Mouse (Mus musculus) midbrain, embryonic 16.5 days (tissue): ENCODE measurements around the gene Tbc1d22a. TPM values are rescaled to one million over a fixed set of nuclear protein-coding genes. Genes with fewer than 3 reads are reported as not detected.

Experiments used
- ATAC-seq: fragments of 200-750 bp; cut with Nextera tagmentation; 2 replicates; pipeline ENCODE4 v1.8.0; 2017; ENCODE audit warnings: moderate TSS enrichment
- H3K27ac ChIP-seq: fragments of 300-500 bp; sonication (generic); 2 replicates; pipeline ENCODE4 v1.5.1; 2014; ENCODE audit warnings: mild to moderate bottlenecking, low read length, mixed read lengths
- H3K27me3 ChIP-seq: fragments of 300-500 bp; sonication (generic); 2 replicates; pipeline ENCODE4 v1.6.1; 2014; ENCODE audit warnings: low read depth, low read length, mixed read lengths; ENCODE audit not compliant: control insufficient read depth, insufficient read depth
- H3K36me3 ChIP-seq: fragments of 300-500 bp; sonication (generic); 2 replicates; pipeline ENCODE4 v1.6.1; 2014; ENCODE audit warnings: mild to moderate bottlenecking, low read length, moderate library complexity, mixed read lengths; ENCODE audit not compliant: control insufficient read depth, insufficient read depth
- H3K4me1 ChIP-seq: fragments of 300-500 bp; sonication (generic); 2 replicates; pipeline ENCODE4 v1.6.1; 2014; ENCODE audit warnings: mild to moderate bottlenecking, low read length, mixed read lengths; ENCODE audit not compliant: control insufficient read depth, insufficient read depth
- H3K4me2 ChIP-seq: fragments of 300-500 bp; sonication (generic); 2 replicates; pipeline ENCODE4 v1.6.1; 2014; ENCODE audit warnings: mild to moderate bottlenecking, low read length, mixed read lengths
- H3K4me3 ChIP-seq: fragments of 300-500 bp; sonication (generic); 2 replicates; pipeline ENCODE4 v1.5.1; 2014; ENCODE audit warnings: low read depth, mild to moderate bottlenecking, low read length, moderate library complexity, mixed read lengths
- H3K9ac ChIP-seq: fragments of 300-500 bp; sonication (generic); 2 replicates; pipeline ENCODE4 v1.6.1; 2014; ENCODE audit warnings: low read depth, low read length, mixed read lengths
- H3K9me3 ChIP-seq: fragments of 300-500 bp; sonication (generic); replicated peaks from 2 replicates; pipeline ENCODE4 v1.6.1; 2014; ENCODE audit warnings: mild to moderate bottlenecking, low read length, mixed read lengths; ENCODE audit not compliant: control insufficient read depth, poor library complexity, severe bottlenecking
- WGBS: fragments of 180-500 bp; shearing (Covaris S2); extraction: QIAGEN DNeasy Blood & Tissue Kit; methylation state at CpG from one replicate; pipeline ENCODE4 v1.1.7; 2014; 5-methylcytosine and 5-hydroxymethylcytosine counted together
- polyA plus RNA-seq: library from polyadenylated mRNA; unstranded; fragments of >200 nt; fragmentation: Nextera tagmentation; extraction: Ambion mirVana; gene quantifications from 2 replicates; pipeline ENCODE4 v1.2.1, GENCODE M21; 2015

Tbc1d22a gene
- polyA plus RNA-seq, 1 experiment from 2014 or later: 12.8 TPM

DNA sequence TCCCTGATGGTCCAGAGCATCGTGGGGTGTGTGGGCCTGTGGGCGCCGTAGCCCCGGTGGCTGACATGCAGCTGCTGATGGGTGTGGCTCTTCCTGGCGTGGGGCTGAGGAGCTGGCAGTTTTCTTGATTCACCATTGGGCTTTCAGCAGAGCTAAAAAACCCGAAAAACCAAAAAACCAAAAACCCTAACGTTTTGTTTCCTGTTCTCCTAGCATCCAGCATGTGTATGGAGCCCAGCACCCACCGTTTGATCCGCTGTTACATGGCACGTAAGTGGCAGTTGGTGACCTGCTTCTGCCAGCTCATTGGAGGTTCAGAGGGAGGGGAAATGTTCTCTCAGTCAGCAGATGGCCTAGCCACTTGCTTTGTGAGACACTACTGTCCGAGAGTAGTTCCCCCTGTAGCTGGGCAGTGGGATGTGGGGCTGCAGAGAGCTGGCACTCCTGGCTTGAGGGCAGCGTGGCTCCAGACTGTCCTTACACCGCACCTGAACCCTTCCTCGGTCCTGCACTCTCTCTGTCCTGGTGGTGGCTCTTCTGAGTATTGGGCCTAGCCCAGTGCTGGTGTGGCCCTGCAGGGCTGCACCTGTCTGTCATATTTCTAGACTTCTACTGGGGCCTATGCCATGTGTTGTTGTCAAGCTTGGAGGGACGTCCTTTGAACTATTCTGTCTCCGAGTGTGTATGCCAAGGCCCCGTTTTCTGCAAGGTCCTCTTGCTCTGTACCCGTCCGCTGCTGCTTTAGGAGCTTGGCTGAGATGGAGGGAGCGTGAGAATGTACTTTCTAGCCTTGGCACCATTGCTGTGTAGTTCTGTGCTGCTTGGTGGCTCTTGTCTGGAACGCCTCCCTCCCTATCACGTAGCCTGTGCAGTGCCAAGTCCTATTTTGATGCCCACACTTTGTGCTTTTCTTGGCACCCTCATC is 20.5 kb downstream of the Tbc1d22a start:
- H3K4me2 ChIP-seq: no peak overlapping the region
- H3K9ac ChIP-seq: no peak overlapping the region
- H3K4me1 ChIP-seq: peaks cover 6% of the 10 kb centered on the region; the same call in 1 of the 2 replicates
- H3K27ac ChIP-seq: no peak overlapping the region
- no peaks in the 10 kb centered on the region for H3K27me3 ChIP-seq
- no peaks in the 10 kb centered on the region for H3K9me3 ChIP-seq
- WGBS: 85% methylated on average over 22 of the region's 22 CpGs
- peaks cover 3% of the 10 kb centered on the region; the same call in 1 of the 2 replicates for H3K36me3 ChIP-seq
- no peak for ATAC-seq
- no peak overlapping the region for H3K4me3 ChIP-seq

- H3K27me3 ChIP-seq: no peaks in the 10 kb centered on the region
- H3K4me3 ChIP-seq: no peak overlapping the region
- peaks cover 3% of the 10 kb centered on the region; the same call in 1 of the 2 replicates for H3K36me3 ChIP-seq
- no peak overlapping the region for H3K4me2 ChIP-seq
- ATAC-seq: no peak
- H3K4me1 ChIP-seq: peaks cover 6% of the 10 kb centered on the region; the same call in 1 of the 2 replicates
- H3K9ac ChIP-seq: no peak overlapping the region
- no peak overlapping the region for H3K27ac ChIP-seq
- WGBS: 34% methylated on average over 4 of the region's 4 CpGs
- no peaks in the 10 kb centered on the region for H3K9me3 ChIP-seq
These were observed 22.0 kb downstream of the Tbc1d22a start for GRCm38 (mm10) chr15:86236252-86236651.

GRCm38 (mm10) chr15:86238076-86238475 is 23.8 kb downstream of the Tbc1d22a start:
- peaks cover 3% of the 10 kb centered on the region; the same call in 1 of the 2 replicates for H3K36me3 ChIP-seq
- no peak for ATAC-seq
- H3K4me3 ChIP-seq: no peak overlapping the region
- no peak overlapping the region for H3K4me2 ChIP-seq
- WGBS: 88% methylated on average over 3 of the region's 3 CpGs
- no peaks in the 10 kb centered on the region for H3K4me1 ChIP-seq
- H3K27ac ChIP-seq: no peak overlapping the region
- H3K27me3 ChIP-seq: no peaks in the 10 kb centered on the region
- H3K9me3 ChIP-seq: no peaks in the 10 kb centered on the region
- no peak overlapping the region for H3K9ac ChIP-seq

- H3K4me1 ChIP-seq: no peaks in the 10 kb centered on the region
- H3K4me2 ChIP-seq: no peak overlapping the region
- H3K4me3 ChIP-seq: no peak overlapping the region
- no peak for ATAC-seq
- no peaks in the 10 kb centered on the region for H3K9me3 ChIP-seq
- 87% methylated on average over 6 of the region's 6 CpGs for WGBS
- no peak overlapping the region for H3K27ac ChIP-seq
- H3K36me3 ChIP-seq: peaks cover 3% of the 10 kb centered on the region; the same call in 1 of the 2 replicates
- H3K27me3 ChIP-seq: no peaks in the 10 kb centered on the region
- no peak overlapping the region for H3K9ac ChIP-seq
These were observed 24.8 kb downstream of the Tbc1d22a start for GRCm38 (mm10) chr15:86239068-86239467.

DNA sequence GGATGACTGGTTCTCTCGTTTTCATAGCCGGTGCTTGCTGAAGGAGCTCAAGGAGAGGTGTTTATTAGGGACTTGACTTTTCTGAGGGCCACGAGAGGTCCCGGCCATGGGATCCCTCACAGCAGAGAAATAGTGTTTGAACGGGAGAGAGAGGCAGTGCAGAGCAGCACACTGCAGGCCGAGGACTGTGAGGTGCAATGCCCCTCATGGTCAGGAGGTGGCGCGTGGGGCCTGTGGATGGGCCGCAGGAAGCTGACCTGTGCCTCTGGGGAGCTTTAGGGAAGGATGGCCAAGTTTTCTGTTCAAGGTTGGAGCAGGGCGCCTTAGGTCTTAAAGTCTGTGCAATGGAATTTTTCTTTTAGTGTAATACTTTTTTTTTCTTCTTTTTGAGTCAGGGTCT is 25.5 kb downstream of the Tbc1d22a start:
- no peak overlapping the region for H3K9ac ChIP-seq
- 39% methylated on average over 10 of the region's 10 CpGs for WGBS
- H3K27ac ChIP-seq: no peak overlapping the region
- ATAC-seq: no peak
- H3K4me1 ChIP-seq: no peaks in the 10 kb centered on the region
- H3K36me3 ChIP-seq: peaks cover 3% of the 10 kb centered on the region; the same call in 1 of the 2 replicates
- no peaks in the 10 kb centered on the region for H3K9me3 ChIP-seq
- H3K4me3 ChIP-seq: no peak overlapping the region
- H3K27me3 ChIP-seq: no peaks in the 10 kb centered on the region
- no peak overlapping the region for H3K4me2 ChIP-seq

DNA sequence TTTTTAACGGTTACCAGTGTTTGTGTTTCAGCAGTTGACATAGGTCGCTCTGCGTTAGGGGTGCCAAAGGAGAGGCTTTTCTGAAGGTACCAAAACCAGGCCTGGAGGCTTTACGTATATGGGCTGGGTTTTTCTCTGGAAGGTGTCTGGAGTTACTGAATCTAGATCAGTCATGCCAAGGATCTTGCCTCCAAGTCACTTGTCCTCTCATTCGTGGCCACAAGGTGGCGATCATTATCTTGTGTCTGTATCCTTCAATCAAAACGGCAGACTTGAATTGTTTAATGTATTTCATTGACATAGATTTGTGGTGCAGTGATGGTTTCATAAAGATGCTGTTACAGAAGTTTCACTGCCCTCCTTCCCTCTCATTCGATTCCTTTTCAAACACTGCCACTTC is 29.4 kb downstream of the Tbc1d22a start:
- Histone ChIP-seq H3K9me3 (no peaks in the 10 kb centered on the region), H3K4me3 (no peak overlapping the region), H3K27ac (no peak overlapping the region), H3K4me2 (no peak overlapping the region), H3K9ac (no peak overlapping the region), H3K27me3 (no peaks in the 10 kb centered on the region), H3K4me1 (no peaks in the 10 kb centered on the region), H3K36me3 (peaks cover 5% of the 10 kb centered on the region; the same call in 1 of the 2 replicates)
- no peak for ATAC-seq
- whole genome bisulfite sequencing: 42% methylated on average over 8 of the region's 8 CpGs

DNA sequence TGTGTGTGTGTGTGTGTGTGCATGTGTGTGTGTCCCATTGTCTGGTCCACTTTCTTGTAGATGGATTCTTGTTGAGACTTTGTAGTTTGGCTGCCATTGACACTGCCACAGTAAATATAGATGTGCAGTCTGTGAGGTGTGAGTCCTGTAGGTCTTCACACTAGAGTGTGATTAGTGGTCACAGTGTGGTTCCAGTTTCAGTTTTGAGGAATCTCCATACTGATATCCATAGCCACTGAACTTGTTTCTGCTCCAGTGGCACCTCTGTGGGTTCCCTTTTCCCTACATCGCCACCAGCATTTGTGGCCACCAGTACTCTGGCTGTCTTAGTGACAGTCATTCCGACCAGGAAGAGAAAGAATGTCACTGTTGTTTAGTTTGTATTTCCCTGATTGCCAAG is 30.1 kb downstream of the Tbc1d22a start:
- 95% methylated on average over 2 of the region's 2 CpGs for WGBS
- Histone ChIP-seq H3K4me3 (no peak overlapping the region), H3K4me1 (no peaks in the 10 kb centered on the region), H3K27ac (no peak overlapping the region), H3K9me3 (no peaks in the 10 kb centered on the region), H3K27me3 (no peaks in the 10 kb centered on the region), H3K4me2 (no peak overlapping the region), H3K9ac (no peak overlapping the region), H3K36me3 (peaks cover 5% of the 10 kb centered on the region; the same call in 1 of the 2 replicates)
- no peak for ATAC-seq

GRCm38 (mm10) chr15:86250269-86250668 is 36.0 kb downstream of the Tbc1d22a start:
- ATAC-seq: peak; percentile 66
- H3K4me3 ChIP-seq: no peak overlapping the region
- no peak overlapping the region for H3K27ac ChIP-seq
- 56% methylated on average over 9 of the region's 9 CpGs for WGBS
- H3K9ac ChIP-seq: no peak overlapping the region
- H3K4me1 ChIP-seq: no peaks in the 10 kb centered on the region; the same call in 1 of the 2 replicates
- no peaks in the 10 kb centered on the region for H3K9me3 ChIP-seq
- H3K36me3 ChIP-seq: peaks cover 5% of the 10 kb centered on the region; the same call in 1 of the 2 replicates
- H3K27me3 ChIP-seq: no peaks in the 10 kb centered on the region
- no peak overlapping the region for H3K4me2 ChIP-seq

GRCm38 (mm10) chr15:86252130-86252529 is 37.9 kb downstream of the Tbc1d22a start:
- H3K27ac ChIP-seq: no peak overlapping the region
- no peaks in the 10 kb centered on the region for H3K27me3 ChIP-seq
- H3K36me3 ChIP-seq: no peaks in the 10 kb centered on the region
- H3K4me3 ChIP-seq: no peak overlapping the region
- no peaks in the 10 kb centered on the region for H3K9me3 ChIP-seq
- ATAC-seq: no peak
- no peak overlapping the region for H3K4me2 ChIP-seq
- H3K9ac ChIP-seq: no peak overlapping the region
- peaks cover 2% of the 10 kb centered on the region; the same call in 1 of the 2 replicates for H3K4me1 ChIP-seq
